Mouse (Mus musculus) adrenal gland, postnatal 25 days (tissue): ENCODE results near the gene Vmn1r93. TPM values are rescaled to one million over a fixed set of nuclear protein-coding genes. Genes with fewer than 3 reads are reported as not detected.
"Not testable (repeated sequence)": the region's sequence is repeated elsewhere in the genome, so short reads cannot be mapped to it uniquely, and the experiment has no call there.

Source experiments
- DNase-seq: peaks from one replicate; pipeline ENCODE4 v3.0.0; 2021; ENCODE audit warnings: mixed read lengths
- long read RNA-seq: library from polyadenylated mRNA; stranded (forward); transcript quantifications from one replicate; pipeline ENCODE4 v2.0.0, GENCODE M21; 2021
- total RNA-seq: library from RNA; stranded (reverse); gene quantifications from 2 replicates; pipeline ENCODE4 v1.2.3, GENCODE M21; 2021

The Vmn1r93 gene
- total RNA-seq = not detected in 2 replicates
- long read RNA-seq = 0 reads

GRCm38 (mm10) chr7:20138988-20139387, at the start of gene Vmn1r93:
TSS of gene Vmn1r93 (minus strand) at chr7:20139088.
- DNase-seq = not testable (repeated sequence)

GRCm38 (mm10) chr7:20168277-20168676, 29.4 kb upstream of the Vmn1r93 start, which contains the start of gene Vmn1r94:
TSS of gene Vmn1r94 (minus strand) at chr7:20168377.
- DNase-seq = not testable (repeated sequence)

- not testable (repeated sequence) for DNase-seq
These were observed 16.4 kb downstream of the Vmn1r93 start, which contains the start of gene Gm16442 for GRCm38 (mm10) chr7:20122479-20122878. TSS of gene Gm16442 (minus strand) at chr7:20122579.

- DNase-seq = not testable (repeated sequence)
These were observed 39.5 kb downstream of the Vmn1r93 start, which contains the start of gene Vmn1r91 for GRCm38 (mm10) chr7:20099380-20099779. TSS of gene Vmn1r91 (plus strand) at chr7:20099680.

Other genes with a start within 250 kb of the Vmn1r93 start
- 31.6 and 34.1 TPM in 2 replicates for gene Pvr, start 217.9 kb downstream of the Vmn1r93 start, total RNA-seq
- not detected in 2 replicates for gene Igsf23, start 188.3 kb downstream of the Vmn1r93 start, total RNA-seq
- not detected in 2 replicates for gene Ceacam20, start 173.7 kb downstream of the Vmn1r93 start, total RNA-seq
- gene Nlrp9b, start 147.6 kb downstream of the Vmn1r93 start, total RNA-seq = not detected in 2 replicates
- not detected in 2 replicates for gene Vmn1r91, start 39.4 kb downstream of the Vmn1r93 start, total RNA-seq
- gene Gm16442, start 16.5 kb downstream of the Vmn1r93 start, total RNA-seq = not detected in 2 replicates
- gene Vmn1r94, start 29.3 kb upstream of the Vmn1r93 start, total RNA-seq = not detected in 2 replicates
- gene Vmn1r95, start 54.6 kb upstream of the Vmn1r93 start, total RNA-seq = not detected in 2 replicates
- not detected in 2 replicates for gene Gm6164, start 66.5 kb upstream of the Vmn1r93 start, total RNA-seq
- gene Gm4498, start 94.7 kb upstream of the Vmn1r93 start, total RNA-seq = not detected in 2 replicates
- not detected in 2 replicates for gene Gm5890, start 123.7 kb upstream of the Vmn1r93 start, total RNA-seq
- not detected in 2 replicates for gene Gm4133, start 195.0 kb upstream of the Vmn1r93 start, total RNA-seq
- gene Gm5728, start 236.3 kb upstream of the Vmn1r93 start, total RNA-seq = not detected in 2 replicates